In genomic region chr17:86279751-86280150, GRCm38 (mm10) we compare ENCODE assay signal across 13 mouse cellular contexts.
DNase-seq lines count a peak whose midpoint lies in the region; ATAC-seq lines count a peak whose summit lies in the region.
"Had no signal": no experiment of that assay in that cellular context is flagged by ENCODE, and none has a peak within 500 bp of the region (broad histone marks: within the 10 kb centered on the region; RNA-seq: fewer than 3 reads in every experiment).

No protein-coding gene starts in this region.

- WGBS in heart, embryonic 10.5 days: 63% methylated on average over 10 of the region's 10 CpGs
- WGBS in neural tube, embryonic 15.5 days: 63% methylated on average over 10 of the region's 10 CpGs
- WGBS in embryonic facial prominence, embryonic 10.5 days: 39% methylated on average over 10 of the region's 10 CpGs

- H3K4me2 ChIP-seq in neural tube, embryonic 15.5 days: no peak overlapping the region
- H3K4me2 ChIP-seq: hindbrain, embryonic 15.5 days; limb, embryonic 15.5 days; lung, embryonic 15.5 days; stomach, embryonic 15.5 days had no signal

- peak; percentile 36 to 55 for DNase-seq in heart, adult 18-20 months
- no peak for DNase-seq in heart, embryonic 10.5 days (ENCODE audit: low spot score)
- peak; percentile 42 for DNase-seq in neural tube, embryonic 10.5 days (ENCODE audit: extremely low spot score, low spot score)
- peak; percentile 52 for DNase-seq in embryonic facial prominence, embryonic 10.5 days (ENCODE audit: low spot score)
- no peak for DNase-seq in kidney, adult 9 months
- DNase-seq in thymus, postnatal 25 days: no peak
- DNase-seq: midbrain, embryonic 14.5 days had no signal

- no peak for ATAC-seq in neural tube, embryonic 15.5 days (ENCODE audit: low FRiP score)

- no peaks in the 10 kb centered on the region for H3K36me3 ChIP-seq in heart, embryonic 10.5 days
- no peaks in the 10 kb centered on the region for H3K36me3 ChIP-seq in neural tube, embryonic 15.5 days
- no peaks in the 10 kb centered on the region for H3K36me3 ChIP-seq in embryonic facial prominence, embryonic 10.5 days (replicated peaks)
- H3K36me3 ChIP-seq: hindbrain, embryonic 15.5 days; limb, embryonic 15.5 days; lung, embryonic 15.5 days; stomach, embryonic 15.5 days had no signal

- H3K27me3 ChIP-seq in heart, embryonic 10.5 days (ENCODE audit: insufficient read depth, poor library complexity, severe bottlenecking): no peaks in the 10 kb centered on the region
- no peaks in the 10 kb centered on the region for H3K27me3 ChIP-seq in neural tube, embryonic 15.5 days (replicated peaks)
- H3K27me3 ChIP-seq in embryonic facial prominence, embryonic 10.5 days (replicated peaks; ENCODE audit: low read depth, poor library complexity, severe bottlenecking): no peaks in the 10 kb centered on the region
- H3K27me3 ChIP-seq: hindbrain, embryonic 15.5 days; limb, embryonic 15.5 days; lung, embryonic 15.5 days; stomach, embryonic 15.5 days had no signal

- H3K4me3 ChIP-seq in heart, embryonic 10.5 days: no peak overlapping the region
- H3K4me3 ChIP-seq in neural tube, embryonic 15.5 days (replicated peaks): no peak overlapping the region
- H3K4me3 ChIP-seq in embryonic facial prominence, embryonic 10.5 days: no peak overlapping the region
- H3K4me3 ChIP-seq: hindbrain, embryonic 15.5 days; limb, embryonic 15.5 days; lung, embryonic 15.5 days; stomach, embryonic 15.5 days had no signal

- H3K4me1 ChIP-seq in heart, embryonic 10.5 days: peaks cover 51% of the 10 kb centered on the region
- H3K4me1 ChIP-seq in neural tube, embryonic 15.5 days: peaks cover 40% of the 10 kb centered on the region
- H3K4me1 ChIP-seq in embryonic facial prominence, embryonic 10.5 days: peaks cover 58% of the 10 kb centered on the region

- no peak overlapping the region for H3K9ac ChIP-seq in neural tube, embryonic 15.5 days (replicated peaks)
- H3K9ac ChIP-seq: hindbrain, embryonic 15.5 days; limb, embryonic 15.5 days; lung, embryonic 15.5 days; stomach, embryonic 15.5 days had no signal

- H3K9me3 ChIP-seq in heart, embryonic 10.5 days: no peaks in the 10 kb centered on the region
- no peaks in the 10 kb centered on the region for H3K9me3 ChIP-seq in neural tube, embryonic 15.5 days (replicated peaks)
- H3K9me3 ChIP-seq in embryonic facial prominence, embryonic 10.5 days: no peaks in the 10 kb centered on the region
- H3K9me3 ChIP-seq: hindbrain, embryonic 15.5 days; limb, embryonic 15.5 days; lung, embryonic 15.5 days; stomach, embryonic 15.5 days had no signal

- no peak overlapping the region for H3K27ac ChIP-seq in heart, embryonic 10.5 days
- H3K27ac ChIP-seq in neural tube, embryonic 15.5 days (replicated peaks): no peak overlapping the region
- H3K27ac ChIP-seq in embryonic facial prominence, embryonic 10.5 days (replicated peaks): peak overlapping the region; percentile 73
- H3K27ac ChIP-seq: hindbrain, embryonic 15.5 days; kidney, postnatal 0 days; limb, embryonic 15.5 days; lung, embryonic 15.5 days; stomach, embryonic 15.5 days had no signal

Comparison
In these comparisons a context has a peak if more than half of its experiments do, and no peak if none do; other contexts are left out.
1. DNase-seq: peak in heart, adult 18-20 months (2 of 2), neural tube, embryonic 10.5 days (single experiment) and embryonic facial prominence, embryonic 10.5 days (single experiment); none in heart, embryonic 10.5 days (single experiment), kidney, adult 9 months (single experiment) and thymus, postnatal 25 days (single experiment).